Mouse (Mus musculus) limb, embryonic 11.5 days (tissue): Measurements from ENCODE around the gene Rbfox1. TPM values are rescaled to one million over a fixed set of nuclear protein-coding genes. Genes with fewer than 3 reads are reported as not detected.

Experiments
- ATAC-seq: fragments of 200-750 bp; cut with Nextera tagmentation; 2 replicates; pipeline ENCODE4 v1.8.0; 2017; ENCODE audit warnings: low read depth; ENCODE audit not compliant: insufficient number of reproducible peaks, low FRiP score, low TSS enrichment
- DNase-seq: peaks from one replicate; pipeline ENCODE4 v3.0.0-alpha.2; 2015; ENCODE audit warnings: low spot score
- H3K27ac ChIP-seq: fragments of 300-500 bp; sonication (generic); replicated peaks from 2 replicates; pipeline ENCODE4 v1.5.1; 2014; ENCODE audit warnings: low read depth, mild to moderate bottlenecking, low read length
- H3K27me3 ChIP-seq: fragments of 300-500 bp; sonication (generic); 2 replicates; pipeline ENCODE4 v1.6.1; 2014; ENCODE audit warnings: mild to moderate bottlenecking, low read length, mixed read lengths; ENCODE audit not compliant: control insufficient read depth, insufficient read depth
- H3K36me3 ChIP-seq: fragments of 300-500 bp; sonication (generic); 2 replicates; pipeline ENCODE4 v1.6.1; 2014; ENCODE audit warnings: mild to moderate bottlenecking, low read length, moderate library complexity, mixed read lengths; ENCODE audit not compliant: control insufficient read depth, insufficient read depth
- H3K4me1 ChIP-seq: fragments of 300-500 bp; sonication (generic); 2 replicates; pipeline ENCODE4 v1.6.1; 2014; ENCODE audit warnings: low read length, mixed read lengths; ENCODE audit not compliant: control insufficient read depth, insufficient read depth
- H3K4me2 ChIP-seq: fragments of 300-500 bp; sonication (generic); 2 replicates; pipeline ENCODE4 v1.6.1; 2014; ENCODE audit warnings: low read depth, mild to moderate bottlenecking, moderate library complexity; ENCODE audit not compliant: severe bottlenecking
- H3K4me3 ChIP-seq: fragments of 300-500 bp; sonication (generic); 2 replicates; pipeline ENCODE4 v1.5.1; 2014; ENCODE audit warnings: low read depth, low read length
- H3K9ac ChIP-seq: fragments of 300-500 bp; sonication (generic); 2 replicates; pipeline ENCODE4 v1.6.1; 2014; ENCODE audit warnings: mild to moderate bottlenecking, low read length
- H3K9me3 ChIP-seq: fragments of 300-500 bp; sonication (generic); 2 replicates; pipeline ENCODE4 v1.6.1; 2016; ENCODE audit warnings: low read length; ENCODE audit not compliant: control insufficient read depth
- WGBS: fragments of 180-500 bp; shearing (Covaris S2); extraction: QIAGEN DNeasy Blood & Tissue Kit; methylation state at CpG from one replicate; pipeline ENCODE4 v1.1.7; 2014; 5-methylcytosine and 5-hydroxymethylcytosine counted together
- polyA plus RNA-seq: library from polyadenylated mRNA; unstranded; fragments of >200 nt; fragmentation: Nextera tagmentation; extraction: Ambion mirVana; gene quantifications from 2 replicates; pipeline ENCODE4 v1.2.1, GENCODE M21; 2014

Rbfox1 gene
- polyA plus RNA-seq, 1 experiment from 2014 or later: 0.81 TPM

DNA sequence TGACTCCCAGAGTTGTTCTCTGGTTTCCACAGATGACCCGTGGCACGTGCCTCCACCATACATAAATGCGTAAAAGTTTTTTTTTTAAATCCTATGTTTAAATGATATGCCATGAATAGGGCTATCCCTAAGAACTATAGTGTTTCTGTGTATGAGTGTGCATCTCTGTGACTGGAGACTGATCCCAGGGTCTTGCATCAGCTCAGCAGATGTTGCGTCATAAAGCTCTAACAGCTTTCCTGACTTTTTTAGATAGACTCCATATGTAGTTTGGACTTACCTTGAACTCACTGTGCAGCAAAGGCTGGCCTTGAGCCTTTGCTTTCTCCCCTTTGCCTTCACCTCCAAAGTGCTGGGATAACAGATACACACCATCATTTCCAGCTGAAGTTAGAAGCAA, 830.1 kb downstream of the Rbfox1 start:
- DNase-seq (no peak), ATAC-seq (no peak)
- 85% methylated on average over 4 of the region's 4 CpGs for WGBS
- Histone ChIP-seq H3K27me3 (no peaks in the 10 kb centered on the region), H3K9me3 (no peaks in the 10 kb centered on the region), H3K4me2 (no peak overlapping the region), H3K27ac (no peak overlapping the region), H3K4me1 (no peaks in the 10 kb centered on the region), H3K9ac (no peak overlapping the region), H3K4me3 (no peak overlapping the region), H3K36me3 (no peaks in the 10 kb centered on the region)

DNA sequence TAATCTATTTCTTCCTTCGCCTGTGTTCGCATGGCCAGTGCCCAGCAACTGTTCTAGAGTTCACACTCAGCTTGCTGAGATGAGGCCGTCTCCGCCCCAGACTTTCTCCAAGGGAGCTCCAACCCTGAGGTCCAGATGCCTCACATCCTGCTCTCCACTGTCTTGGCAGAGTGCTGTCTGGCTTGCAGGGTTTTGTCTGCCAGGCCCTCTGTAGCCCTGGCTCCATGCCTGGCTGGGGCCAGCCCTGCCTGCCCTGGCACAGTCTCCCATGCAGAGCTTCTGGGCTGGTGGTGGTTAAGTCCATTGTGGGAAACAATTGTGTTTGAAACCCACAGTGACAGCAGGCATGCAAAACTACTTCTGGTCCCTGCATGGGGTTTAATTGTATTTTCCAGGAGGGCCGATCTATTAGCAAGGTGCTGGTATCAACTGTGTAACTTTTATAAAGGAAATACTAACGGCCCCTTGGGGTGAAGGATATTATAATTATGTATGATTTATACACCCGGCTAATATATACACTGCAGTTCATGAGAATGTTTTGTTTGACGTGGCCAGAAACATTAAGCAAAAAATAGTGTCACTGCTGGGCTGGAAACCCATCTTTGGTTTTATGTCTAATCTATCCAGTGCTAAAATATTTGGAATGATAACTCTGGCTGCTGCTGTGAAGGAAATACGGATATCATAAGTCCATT, 831.2 kb downstream of the Rbfox1 start:
- Histone ChIP-seq H3K4me1 (no peaks in the 10 kb centered on the region), H3K9me3 (no peaks in the 10 kb centered on the region), H3K4me2 (no peak overlapping the region), H3K9ac (no peak overlapping the region), H3K36me3 (no peaks in the 10 kb centered on the region), H3K4me3 (no peak overlapping the region), H3K27ac (no peak overlapping the region), H3K27me3 (no peaks in the 10 kb centered on the region)
- DNase-seq: no peak
- 89% methylated on average over 9 of the region's 9 CpGs for WGBS
- no peak for ATAC-seq

DNA sequence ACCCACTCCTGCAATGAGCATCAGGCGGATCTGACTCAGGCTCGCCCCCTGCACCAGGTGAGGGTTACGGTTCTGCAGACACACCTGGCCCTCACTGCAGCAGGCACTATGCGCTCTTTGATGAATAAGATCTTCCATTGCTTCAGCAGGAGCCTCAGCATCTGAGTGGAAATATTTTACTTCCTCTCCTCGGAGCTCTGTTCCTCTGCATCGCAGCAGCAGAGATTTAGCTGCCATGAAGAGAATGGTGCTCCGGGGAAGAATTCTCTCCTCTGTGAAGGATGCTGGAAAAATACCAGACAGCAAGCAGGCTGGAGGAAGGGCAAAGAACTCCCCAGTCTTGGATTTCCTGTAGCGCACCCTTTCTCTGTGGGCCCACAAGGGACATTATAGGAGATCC, 833.9 kb downstream of the Rbfox1 start:
- 75% methylated on average over 8 of the region's 8 CpGs for WGBS
- ATAC-seq: no peak
- Histone ChIP-seq H3K9ac (no peak overlapping the region), H3K4me2 (no peak overlapping the region), H3K4me1 (no peaks in the 10 kb centered on the region), H3K27ac (no peak overlapping the region), H3K4me3 (no peak overlapping the region), H3K27me3 (no peaks in the 10 kb centered on the region), H3K9me3 (no peaks in the 10 kb centered on the region), H3K36me3 (no peaks in the 10 kb centered on the region)
- DNase-seq: no peak

DNA sequence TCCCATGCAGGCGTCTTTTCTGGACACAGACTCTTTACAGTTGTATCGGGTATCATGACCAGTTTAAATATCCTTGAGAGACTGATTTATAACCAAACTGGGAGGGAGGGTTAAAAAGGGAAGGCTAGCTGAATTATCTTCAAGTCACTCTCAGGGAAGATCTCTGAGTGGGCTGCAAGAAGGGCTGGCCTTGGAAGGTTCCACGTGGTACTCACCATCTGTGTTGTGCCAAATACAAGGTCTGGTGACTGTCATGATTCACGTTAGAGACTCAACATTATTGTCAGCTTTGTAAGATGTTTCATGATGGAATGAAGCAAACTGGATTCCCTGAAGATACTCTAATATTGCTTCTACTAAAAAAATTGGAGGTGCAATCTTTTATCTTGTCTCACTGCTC, 847.5 kb downstream of the Rbfox1 start:
- no peak overlapping the region for H3K4me2 ChIP-seq
- no peaks in the 10 kb centered on the region for H3K4me1 ChIP-seq
- no peaks in the 10 kb centered on the region for H3K27me3 ChIP-seq
- H3K4me3 ChIP-seq: no peak overlapping the region
- H3K27ac ChIP-seq: no peak overlapping the region
- ATAC-seq (no peak), DNase-seq (no peak)
- no peak overlapping the region for H3K9ac ChIP-seq
- WGBS: 74% methylated on average over 4 of the region's 4 CpGs
- H3K36me3 ChIP-seq: no peaks in the 10 kb centered on the region
- no peaks in the 10 kb centered on the region for H3K9me3 ChIP-seq

DNA sequence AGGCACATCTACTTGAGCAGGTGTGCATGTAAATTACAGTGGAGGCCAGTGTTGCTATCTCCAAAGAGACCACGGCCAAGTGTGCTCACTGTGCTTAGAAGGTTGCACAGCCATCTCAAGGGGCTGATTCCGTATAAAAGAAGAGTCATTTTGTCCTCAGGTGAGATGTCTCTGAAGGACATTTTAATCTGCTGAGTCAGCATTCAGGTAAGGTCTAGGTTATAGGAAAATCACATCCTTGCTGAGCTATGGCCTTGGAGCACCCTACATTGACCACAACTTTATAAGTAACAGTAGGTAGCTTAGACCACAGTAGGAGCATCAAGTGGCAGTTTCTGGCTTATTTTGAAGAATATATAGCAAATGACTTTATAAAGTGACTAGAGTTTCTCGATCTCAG, 848.3 kb downstream of the Rbfox1 start:
- Histone ChIP-seq H3K4me2 (no peak overlapping the region), H3K4me3 (no peak overlapping the region), H3K9me3 (no peaks in the 10 kb centered on the region), H3K36me3 (no peaks in the 10 kb centered on the region), H3K27ac (no peak overlapping the region), H3K9ac (no peak overlapping the region), H3K4me1 (no peaks in the 10 kb centered on the region), H3K27me3 (no peaks in the 10 kb centered on the region)
- WGBS: 91% methylated on average over 3 of the region's 3 CpGs
- DNase-seq (no peak), ATAC-seq (no peak)

DNA sequence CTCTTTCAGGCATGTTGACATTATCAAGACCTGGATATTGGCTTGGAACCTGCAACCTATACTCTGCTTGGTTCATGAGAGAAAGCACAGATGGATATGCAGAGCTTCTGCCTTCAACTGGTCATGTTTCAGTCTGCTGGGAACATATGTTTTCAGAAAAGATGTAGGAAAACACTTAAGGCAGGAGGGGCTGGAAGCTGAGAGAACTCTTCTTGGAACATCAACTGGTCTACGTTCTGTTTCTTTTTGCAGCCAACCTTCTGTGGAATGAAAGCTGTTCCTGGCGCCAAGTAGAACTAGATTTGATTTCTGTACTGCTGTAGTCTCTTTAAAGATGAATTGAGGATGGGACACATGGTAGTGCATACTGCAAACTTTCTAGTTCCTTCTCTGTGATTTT, 851.4 kb downstream of the Rbfox1 start:
- ATAC-seq (no peak), DNase-seq (no peak)
- Histone ChIP-seq H3K4me1 (no peaks in the 10 kb centered on the region), H3K4me3 (no peak overlapping the region), H3K4me2 (no peak overlapping the region), H3K36me3 (no peaks in the 10 kb centered on the region), H3K9ac (no peak overlapping the region), H3K9me3 (no peaks in the 10 kb centered on the region), H3K27me3 (no peaks in the 10 kb centered on the region), H3K27ac (no peak overlapping the region)
- 88% methylated on average over 2 of the region's 2 CpGs for WGBS

DNA sequence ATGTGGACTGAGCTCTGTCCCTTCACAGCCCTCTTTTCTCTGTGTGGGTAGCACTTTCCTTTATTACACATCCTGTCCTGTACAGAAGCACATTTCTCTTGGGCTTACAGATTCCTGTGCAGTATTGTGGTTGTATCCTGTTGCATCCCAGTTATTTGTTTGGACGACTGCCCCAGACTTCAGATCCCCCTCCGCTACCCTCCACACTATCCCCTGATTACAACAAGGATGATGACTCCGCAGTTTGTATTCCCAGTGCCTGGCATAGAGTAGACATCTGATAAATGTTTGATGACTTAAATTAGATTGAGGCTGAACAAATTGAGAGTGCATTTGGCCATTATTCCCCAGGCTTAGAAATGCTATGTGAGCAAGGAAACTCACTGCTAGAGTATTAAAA, 851.8 kb downstream of the Rbfox1 start:
- Histone ChIP-seq H3K4me1 (no peaks in the 10 kb centered on the region), H3K4me2 (no peak overlapping the region), H3K27me3 (no peaks in the 10 kb centered on the region), H3K9me3 (no peaks in the 10 kb centered on the region), H3K36me3 (no peaks in the 10 kb centered on the region), H3K4me3 (no peak overlapping the region), H3K27ac (no peak overlapping the region), H3K9ac (no peak overlapping the region)
- WGBS: 82% methylated on average over 3 of the region's 3 CpGs
- ATAC-seq: no peak
- DNase-seq: no peak

DNA sequence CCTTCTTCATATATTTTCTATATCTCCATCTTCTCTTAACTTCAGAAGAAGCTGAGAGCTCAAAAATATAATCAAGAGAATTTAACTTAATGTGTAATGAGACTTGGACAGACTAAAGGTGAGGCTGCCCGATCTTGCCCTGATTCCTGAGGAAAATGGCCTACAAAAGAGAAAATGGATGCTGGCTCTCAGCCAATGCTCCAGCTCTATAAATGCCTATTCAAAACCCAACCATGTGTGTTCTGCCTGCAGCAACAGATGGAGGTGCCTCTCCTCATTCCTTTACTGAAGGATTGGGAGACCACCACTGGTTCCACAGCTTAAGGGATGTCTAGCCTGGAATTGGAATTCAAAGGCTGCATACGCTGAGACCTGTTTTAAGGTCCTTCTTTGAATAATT, 861.0 kb downstream of the Rbfox1 start:
- Histone ChIP-seq H3K27me3 (no peaks in the 10 kb centered on the region), H3K36me3 (no peaks in the 10 kb centered on the region), H3K9ac (no peak overlapping the region), H3K4me1 (no peaks in the 10 kb centered on the region), H3K4me2 (no peak overlapping the region), H3K4me3 (no peak overlapping the region), H3K27ac (no peak overlapping the region), H3K9me3 (no peaks in the 10 kb centered on the region)
- WGBS: 85% methylated on average over 2 of the region's 2 CpGs
- DNase-seq: no peak
- no peak for ATAC-seq

DNA sequence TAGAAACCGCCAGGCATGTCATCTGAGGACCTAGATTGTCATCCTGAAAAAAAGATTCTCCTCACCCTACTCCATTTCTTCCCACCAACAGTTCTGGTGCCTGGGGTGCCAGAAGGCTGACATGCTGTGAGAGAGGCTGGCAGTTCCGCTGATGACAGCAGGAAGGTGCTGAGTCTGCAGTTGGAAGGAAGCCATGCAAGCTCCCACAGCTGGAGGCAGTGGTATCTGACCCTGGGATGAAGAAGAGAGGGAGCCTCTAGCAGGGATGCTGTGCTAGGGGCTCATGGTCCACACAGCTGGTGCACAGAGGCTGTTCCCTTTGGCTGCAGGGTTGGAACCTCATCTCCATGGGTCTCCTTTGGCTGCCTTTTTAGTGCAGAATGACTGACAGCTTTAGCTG, 865.3 kb downstream of the Rbfox1 start:
- Histone ChIP-seq H3K9me3 (no peaks in the 10 kb centered on the region), H3K27me3 (no peaks in the 10 kb centered on the region), H3K4me2 (no peak overlapping the region), H3K4me1 (no peaks in the 10 kb centered on the region), H3K27ac (no peak overlapping the region), H3K4me3 (no peak overlapping the region), H3K9ac (no peak overlapping the region), H3K36me3 (no peaks in the 10 kb centered on the region)
- 57% methylated on average over 2 of the region's 2 CpGs for WGBS
- DNase-seq (no peak), ATAC-seq (no peak)
